30 mouse cellular contexts compared by ENCODE assay signal in genomic region chr12:107125201-107125600, GRCm38 (mm10).
DNase-seq lines count a peak whose midpoint lies in the region; ATAC-seq lines count a peak whose summit lies in the region.
"Had no signal": no experiment of that assay in that cellular context is flagged by ENCODE, and none has a peak within 500 bp of the region (broad histone marks: within the 10 kb centered on the region; RNA-seq: fewer than 3 reads in every experiment).

No protein-coding gene starts in this region.

- no peak overlapping the region for H3K9ac ChIP-seq in forebrain, embryonic 13.5 days
- no peak overlapping the region for H3K9ac ChIP-seq in midbrain, embryonic 14.5 days (replicated peaks; ENCODE audit: low read length)
- H3K9ac ChIP-seq: embryonic facial prominence, embryonic 12.5 days; heart, embryonic 15.5 days; hindbrain, embryonic 12.5 days; limb, embryonic 15.5 days; liver, embryonic 14.5 days; lung, embryonic 14.5 days had no signal

- peak overlapping the region; percentile 63 for H3K27ac ChIP-seq in forebrain, embryonic 10.5 days
- H3K27ac ChIP-seq in forebrain, embryonic 13.5 days: no peak overlapping the region
- peak overlapping the region; percentile 23; the same call in 1 of the 2 replicates for H3K27ac ChIP-seq in midbrain, embryonic 10.5 days (replicated peaks)
- no peak overlapping the region for H3K27ac ChIP-seq in midbrain, embryonic 14.5 days (replicated peaks; ENCODE audit: low read depth, low read length)
- peak overlapping the region; percentile 52; the same call in 1 of the 2 replicates for H3K27ac ChIP-seq in embryonic facial prominence, embryonic 10.5 days (replicated peaks)
- peak overlapping the region; percentile 36; the same call in 1 of the 2 replicates for H3K27ac ChIP-seq in limb, embryonic 10.5 days
- H3K27ac ChIP-seq: embryonic facial prominence, embryonic 12.5 days; heart, embryonic 15.5 days; hindbrain, embryonic 12.5 days; kidney, postnatal 0 days; left cerebral cortex, adult 2 months; limb, embryonic 15.5 days; liver, embryonic 14.5 days had no signal

- no peak for ATAC-seq in forebrain, embryonic 13.5 days
- ATAC-seq in midbrain, embryonic 14.5 days (ENCODE audit: low FRiP score, low TSS enrichment): no peak
- ATAC-seq: forebrain, embryonic 16.5 days; Patski had no signal

- H3K4me1 ChIP-seq in forebrain, embryonic 10.5 days: peaks cover 23% of the 10 kb centered on the region
- peaks cover 4% of the 10 kb centered on the region; the same call in 1 of the 2 replicates for H3K4me1 ChIP-seq in forebrain, embryonic 13.5 days
- peaks cover 11% of the 10 kb centered on the region for H3K4me1 ChIP-seq in midbrain, embryonic 10.5 days
- 0 out of 2 replicates have a peak, but pooled peaks cover 3% of the 10 kb centered on the region for H3K4me1 ChIP-seq in midbrain, embryonic 14.5 days (ENCODE audit: control insufficient read depth, insufficient read depth, low read length)
- peaks cover 37% of the 10 kb centered on the region for H3K4me1 ChIP-seq in embryonic facial prominence, embryonic 10.5 days
- peaks cover 25% of the 10 kb centered on the region for H3K4me1 ChIP-seq in limb, embryonic 10.5 days
- H3K4me1 ChIP-seq: heart, embryonic 15.5 days had no signal

- 42% methylated on average over 7 of the region's 7 CpGs for WGBS in forebrain, embryonic 10.5 days
- 38% methylated on average over 7 of the region's 7 CpGs for whole genome bisulfite sequencing in forebrain, embryonic 13.5 days
- 66% methylated on average over 7 of the region's 7 CpGs for WGBS in midbrain, embryonic 10.5 days
- WGBS in midbrain, embryonic 14.5 days: 55% methylated on average over 7 of the region's 7 CpGs
- 51% methylated on average over 7 of the region's 7 CpGs for WGBS in embryonic facial prominence, embryonic 10.5 days
- WGBS in limb, embryonic 10.5 days: 59% methylated on average over 7 of the region's 7 CpGs

- H3K36me3 ChIP-seq in forebrain, embryonic 10.5 days (replicated peaks): no peaks in the 10 kb centered on the region
- H3K36me3 ChIP-seq in forebrain, embryonic 13.5 days (ENCODE audit: poor library complexity, severe bottlenecking): no peaks in the 10 kb centered on the region
- H3K36me3 ChIP-seq in midbrain, embryonic 10.5 days: no peaks in the 10 kb centered on the region
- no peaks in the 10 kb centered on the region for H3K36me3 ChIP-seq in midbrain, embryonic 14.5 days (ENCODE audit: control insufficient read depth, insufficient read depth, low read length)
- no peaks in the 10 kb centered on the region for H3K36me3 ChIP-seq in embryonic facial prominence, embryonic 10.5 days (replicated peaks)
- H3K36me3 ChIP-seq in limb, embryonic 10.5 days: no peaks in the 10 kb centered on the region
- H3K36me3 ChIP-seq: embryonic facial prominence, embryonic 12.5 days; G1E; heart, embryonic 15.5 days; hindbrain, embryonic 12.5 days; limb, embryonic 15.5 days had no signal

- no peak for DNase-seq in forebrain, embryonic 10.5 days (ENCODE audit: extremely low spot score, low spot score)
- no peak for DNase-seq in midbrain, embryonic 10.5 days (ENCODE audit: low spot score)
- DNase-seq in midbrain, embryonic 14.5 days: no peak
- DNase-seq in embryonic facial prominence, embryonic 10.5 days (ENCODE audit: low spot score): no peak
- DNase-seq in limb, embryonic 10.5 days (ENCODE audit: low spot score): no peak
- no peak for DNase-seq in right cerebral cortex, postnatal 4 days
- DNase-seq in kidney, adult 18-20 months: no peak
- DNase-seq: adrenal gland, adult 2 months; cerebellum, adult 11-12 months; cerebellum, postnatal 14 days; gastrocnemius, postnatal 14 days; heart, adult 18-20 months; kidney, adult 2 months; layer of hippocampus, adult 9-11 months; lung, embryonic 14.5 days; lung, postnatal 4 days; right cerebral cortex, postnatal 14 days; spleen, adult 18-20 months had no signal

- no peak overlapping the region for H3K4me2 ChIP-seq in forebrain, embryonic 13.5 days
- H3K4me2 ChIP-seq in midbrain, embryonic 14.5 days (ENCODE audit: low read length): no peak overlapping the region
- H3K4me2 ChIP-seq: embryonic facial prominence, embryonic 12.5 days; heart, embryonic 15.5 days; hindbrain, embryonic 12.5 days; limb, embryonic 15.5 days; lung, embryonic 14.5 days had no signal

- no peaks in the 10 kb centered on the region for H3K9me3 ChIP-seq in forebrain, embryonic 10.5 days
- H3K9me3 ChIP-seq in forebrain, embryonic 13.5 days (replicated peaks): no peaks in the 10 kb centered on the region
- no peaks in the 10 kb centered on the region for H3K9me3 ChIP-seq in midbrain, embryonic 10.5 days (replicated peaks)
- no peaks in the 10 kb centered on the region for H3K9me3 ChIP-seq in midbrain, embryonic 14.5 days (ENCODE audit: control insufficient read depth, low read length)
- no peaks in the 10 kb centered on the region for H3K9me3 ChIP-seq in embryonic facial prominence, embryonic 10.5 days
- H3K9me3 ChIP-seq in limb, embryonic 10.5 days (replicated peaks): no peaks in the 10 kb centered on the region
- H3K9me3 ChIP-seq: embryonic facial prominence, embryonic 12.5 days; heart, embryonic 15.5 days; hindbrain, embryonic 12.5 days; limb, embryonic 15.5 days had no signal

- H3K4me3 ChIP-seq in forebrain, embryonic 10.5 days: no peak overlapping the region
- H3K4me3 ChIP-seq in forebrain, embryonic 13.5 days: no peak overlapping the region
- no peak overlapping the region for H3K4me3 ChIP-seq in midbrain, embryonic 10.5 days
- H3K4me3 ChIP-seq in midbrain, embryonic 14.5 days (replicated peaks; ENCODE audit: low read depth, low read length): no peak overlapping the region
- H3K4me3 ChIP-seq in embryonic facial prominence, embryonic 10.5 days: no peak overlapping the region
- no peak overlapping the region for H3K4me3 ChIP-seq in limb, embryonic 10.5 days
- H3K4me3 ChIP-seq: embryonic facial prominence, embryonic 12.5 days; heart, embryonic 15.5 days; hindbrain, embryonic 12.5 days; left cerebral cortex, adult 2 months; limb, embryonic 15.5 days had no signal

- no peaks in the 10 kb centered on the region for H3K27me3 ChIP-seq in forebrain, embryonic 10.5 days (ENCODE audit: poor library complexity, severe bottlenecking)
- H3K27me3 ChIP-seq in forebrain, embryonic 13.5 days: no peaks in the 10 kb centered on the region
- no peaks in the 10 kb centered on the region for H3K27me3 ChIP-seq in midbrain, embryonic 10.5 days (ENCODE audit: low read depth, poor library complexity, severe bottlenecking)
- H3K27me3 ChIP-seq in midbrain, embryonic 14.5 days (ENCODE audit: control insufficient read depth, insufficient read depth, low read length): no peaks in the 10 kb centered on the region
- no peaks in the 10 kb centered on the region for H3K27me3 ChIP-seq in embryonic facial prominence, embryonic 10.5 days (replicated peaks; ENCODE audit: low read depth, poor library complexity, severe bottlenecking)
- H3K27me3 ChIP-seq in limb, embryonic 10.5 days (ENCODE audit: low read depth, poor library complexity, severe bottlenecking): no peaks in the 10 kb centered on the region
- H3K27me3 ChIP-seq: CH12.LX; embryonic facial prominence, embryonic 12.5 days; heart, embryonic 15.5 days; hindbrain, embryonic 12.5 days; limb, embryonic 15.5 days; Patski had no signal

Comparison
In these comparisons a context has a peak if more than half of its experiments do, and no peak if none do; other contexts are left out.
1. H3K27ac ChIP-seq: peak in forebrain, embryonic 10.5 days (single experiment), midbrain, embryonic 10.5 days (single experiment), embryonic facial prominence, embryonic 10.5 days (single experiment) and limb, embryonic 10.5 days (single experiment); none in forebrain, embryonic 13.5 days (single experiment) and midbrain, embryonic 14.5 days (single experiment).